Comparison of ENCODE assay signal across 25 mouse cellular contexts in genomic region chr7:36830155-36830554, GRCm38 (mm10).
"Had no signal": no experiment of that assay in that cellular context is flagged by ENCODE, and none has a peak within 500 bp of the region (broad histone marks: within the 10 kb centered on the region; RNA-seq: fewer than 3 reads in every experiment).

No protein-coding gene starts in this region.

- H3K9me3 ChIP-seq: heart, embryonic 10.5 days; heart, embryonic 12.5 days; hindbrain, embryonic 10.5 days; intestine, embryonic 15.5 days; limb, embryonic 10.5 days; limb, embryonic 12.5 days had no signal

- H3K4me1 ChIP-seq: heart, embryonic 10.5 days; heart, embryonic 12.5 days; hindbrain, embryonic 10.5 days; hindbrain, embryonic 12.5 days; intestine, embryonic 15.5 days; limb, embryonic 12.5 days had no signal

- DNase-seq: gastrocnemius, adult 2 months; gastrocnemius, postnatal 10 days; gastrocnemius, postnatal 25 days; heart, adult 18-20 months; heart, postnatal 10 days; heart, postnatal 4 days; kidney, adult 18-20 months; kidney, adult 8-10 months; kidney, postnatal 10 days; kidney, postnatal 25 days; kidney, postnatal 4 days; liver had no signal

- H3K36me3 ChIP-seq: heart, embryonic 10.5 days; heart, embryonic 12.5 days; hindbrain, embryonic 10.5 days; hindbrain, embryonic 12.5 days; intestine, embryonic 15.5 days; limb, embryonic 10.5 days; limb, embryonic 12.5 days had no signal

- H3K4me2 ChIP-seq: heart, embryonic 12.5 days; hindbrain, embryonic 12.5 days; hindbrain, embryonic 14.5 days; intestine, embryonic 15.5 days; limb, embryonic 12.5 days had no signal

- H3K9ac ChIP-seq: heart, embryonic 12.5 days; hindbrain, embryonic 12.5 days; hindbrain, embryonic 14.5 days; intestine, embryonic 15.5 days; limb, embryonic 12.5 days had no signal

- H3K27me3 ChIP-seq: heart, embryonic 12.5 days; hindbrain, embryonic 12.5 days; intestine, embryonic 15.5 days; limb, embryonic 12.5 days had no signal

- ATAC-seq: hindbrain, embryonic 16.5 days; inflammation-experienced regulatory T-cells, adult 6 months; intestine, embryonic 15.5 days; intestine, postnatal 0 days had no signal

- H3K27ac ChIP-seq: gastrocnemius, adult 2 months; heart, embryonic 10.5 days; hindbrain, embryonic 10.5 days; hindbrain, embryonic 12.5 days; hindbrain, embryonic 14.5 days; intestine, embryonic 15.5 days; layer of hippocampus, adult 2 months; left cerebral cortex, adult 2 months; limb, embryonic 10.5 days; limb, embryonic 12.5 days had no signal

- H3K4me3 ChIP-seq: gastrocnemius, adult 2 months; heart, embryonic 10.5 days; heart, embryonic 12.5 days; hindbrain, embryonic 10.5 days; hindbrain, embryonic 12.5 days; intestine, embryonic 15.5 days; layer of hippocampus, adult 2 months; left cerebral cortex, adult 2 months; limb, embryonic 10.5 days; limb, embryonic 12.5 days had no signal
